Mouse (Mus musculus): Measurements from ENCODE around the gene Rbm45. TPM values are rescaled to one million over a fixed set of nuclear protein-coding genes. Genes with fewer than 3 reads are reported as not detected.

Gene Rbm45
- 7.9 and 9.0 TPM in 2 replicates for polyA plus RNA-seq (2016; fragmentation: Nextera tagmentation; extraction: Ambion mirVana)

GRCm38 (mm10) chr2:76369821-76370655 is at the start of gene Rbm45:
Gene Rbm45 (plus strand): TSS chr2:76369984.
- Histone ChIP-seq H3K4me2 (peak within 1 kb of the TSS; percentile 94), H3K9me3 (replicated peaks) (no peaks in the 10 kb centered on the region), H3K4me3 (peak within 1 kb of the TSS; percentile 97), H3K36me3 (peaks cover 28% of the 10 kb centered on the region), H3K27ac (peak within 1 kb of the TSS; percentile 94), H3K27me3 (replicated peaks) (no peaks in the 10 kb centered on the region), H3K4me1 (peaks cover 33% of the 10 kb centered on the region), H3K9ac (peak within 1 kb of the TSS; percentile 90)
- WGBS (ENCODE audit: insufficient replicate concordance), result under 1% methylated on average over 61 of the region's 61 CpGs
- peak; percentile 91 for ATAC-seq

- no peak overlapping the region for H3K4me3 ChIP-seq
- no peak overlapping the region for H3K9ac ChIP-seq
- no peaks in the 10 kb centered on the region for H3K36me3 ChIP-seq
- no peaks in the 10 kb centered on the region for H3K9me3 ChIP-seq (replicated peaks)
- peak overlapping the region; percentile 51 for H3K27ac ChIP-seq
- peak overlapping the region; percentile 14 for H3K4me2 ChIP-seq
- H3K27me3 ChIP-seq (replicated peaks), result 0 out of 2 replicates have a peak, but pooled peaks cover 3% of the 10 kb centered on the region
- peak; percentile 88 for ATAC-seq
- WGBS (ENCODE audit: insufficient replicate concordance), result 31% methylated on average over 6 of the region's 6 CpGs
- H3K4me1 ChIP-seq, result peaks cover 20% of the 10 kb centered on the region
Measured at GRCm38 (mm10) chr2:76320336-76320735, 49.4 kb upstream of the Rbm45 start.

GRCm38 (mm10) chr2:76323185-76323875 is 46.5 kb upstream of the Rbm45 start:
- Histone ChIP-seq H3K27me3 (replicated peaks) (0 out of 2 replicates have a peak, but pooled peaks cover 3% of the 10 kb centered on the region), H3K4me3 (no peak overlapping the region), H3K27ac (no peak overlapping the region), H3K9me3 (replicated peaks) (no peaks in the 10 kb centered on the region), H3K36me3 (no peaks in the 10 kb centered on the region), H3K9ac (no peak overlapping the region), H3K4me2 (no peak overlapping the region), H3K4me1 (peaks cover 20% of the 10 kb centered on the region)
- WGBS (ENCODE audit: insufficient replicate concordance), result 77% methylated on average over 21 of the region's 21 CpGs
- no peak for ATAC-seq

- Histone ChIP-seq H3K27me3 (replicated peaks) (0 out of 2 replicates have a peak, but pooled peaks cover 3% of the 10 kb centered on the region), H3K4me1 (peaks cover 20% of the 10 kb centered on the region), H3K27ac (no peak overlapping the region), H3K4me2 (no peak overlapping the region), H3K4me3 (no peak overlapping the region), H3K9me3 (replicated peaks) (no peaks in the 10 kb centered on the region), H3K9ac (no peak overlapping the region), H3K36me3 (no peaks in the 10 kb centered on the region)
- WGBS (ENCODE audit: insufficient replicate concordance), result 69% methylated on average over 5 of the region's 5 CpGs
- no peak for ATAC-seq
Measured at GRCm38 (mm10) chr2:76324463-76324862, 45.3 kb upstream of the Rbm45 start.

GRCm38 (mm10) chr2:76326161-76326560 is 43.6 kb upstream of the Rbm45 start:
- 68% methylated on average over 3 of the region's 3 CpGs for WGBS (ENCODE audit: insufficient replicate concordance)
- H3K27me3 ChIP-seq (replicated peaks), result 0 out of 2 replicates have a peak, but pooled peaks cover 3% of the 10 kb centered on the region
- H3K27ac ChIP-seq, result no peak overlapping the region
- H3K9me3 ChIP-seq (replicated peaks), result no peaks in the 10 kb centered on the region
- H3K4me2 ChIP-seq, result no peak overlapping the region
- H3K4me3 ChIP-seq, result no peak overlapping the region
- H3K4me1 ChIP-seq, result 0 out of 2 replicates have a peak, but pooled peaks cover 4% of the 10 kb centered on the region
- no peak overlapping the region for H3K9ac ChIP-seq
- H3K36me3 ChIP-seq, result no peaks in the 10 kb centered on the region
- no peak for ATAC-seq

- Histone ChIP-seq H3K9me3 (replicated peaks) (no peaks in the 10 kb centered on the region), H3K36me3 (no peaks in the 10 kb centered on the region), H3K27ac (no peak overlapping the region), H3K27me3 (replicated peaks) (no peaks in the 10 kb centered on the region), H3K4me2 (no peak overlapping the region), H3K9ac (no peak overlapping the region), H3K4me1 (no peaks in the 10 kb centered on the region), H3K4me3 (no peak overlapping the region)
- no peak for ATAC-seq
- 78% methylated on average over 5 of the region's 5 CpGs for WGBS (ENCODE audit: insufficient replicate concordance)
Measured at GRCm38 (mm10) chr2:76330081-76330480, 39.7 kb upstream of the Rbm45 start.

- no peak overlapping the region for H3K4me2 ChIP-seq
- H3K9ac ChIP-seq, result no peak overlapping the region
- no peak overlapping the region for H3K27ac ChIP-seq
- H3K9me3 ChIP-seq (replicated peaks), result no peaks in the 10 kb centered on the region
- peaks cover 8% of the 10 kb centered on the region for H3K27me3 ChIP-seq (replicated peaks)
- 50% methylated on average over 11 of the region's 11 CpGs for WGBS (ENCODE audit: insufficient replicate concordance)
- H3K4me1 ChIP-seq, result no peaks in the 10 kb centered on the region
- no peak for ATAC-seq
- no peaks in the 10 kb centered on the region for H3K36me3 ChIP-seq
- H3K4me3 ChIP-seq, result no peak overlapping the region
Measured at GRCm38 (mm10) chr2:76332161-76332805, 37.5 kb upstream of the Rbm45 start.

GRCm38 (mm10) chr2:76334596-76334995 is 35.2 kb upstream of the Rbm45 start:
- Histone ChIP-seq H3K9ac (no peak overlapping the region), H3K27me3 (replicated peaks) (peaks cover 32% of the 10 kb centered on the region), H3K4me3 (no peak overlapping the region), H3K36me3 (no peaks in the 10 kb centered on the region), H3K9me3 (replicated peaks) (no peaks in the 10 kb centered on the region), H3K27ac (no peak overlapping the region), H3K4me1 (0 out of 2 replicates have a peak, but pooled peaks cover 7% of the 10 kb centered on the region), H3K4me2 (no peak overlapping the region)
- 62% methylated on average over 5 of the region's 5 CpGs for WGBS (ENCODE audit: insufficient replicate concordance)
- ATAC-seq, result no peak

GRCm38 (mm10) chr2:76338215-76339156 is 31.3 kb upstream of the Rbm45 start, which contains the start of gene Pde11a:
Gene Pde11a (minus strand): TSS chr2:76338774.
- peak; percentile 49 for ATAC-seq
- Histone ChIP-seq H3K27ac (no peak within 1 kb of the TSS), H3K4me1 (0 out of 2 replicates have a peak, but pooled peaks cover 7% of the 10 kb centered on the region), H3K36me3 (no peaks in the 10 kb centered on the region), H3K9ac (0 out of 2 replicates have a peak within 1 kb of the TSS, but pooled peaks have one; percentile 15), H3K9me3 (replicated peaks) (no peaks in the 10 kb centered on the region), H3K4me2 (peak within 1 kb of the TSS; percentile 76), H3K27me3 (replicated peaks) (peaks cover 40% of the 10 kb centered on the region), H3K4me3 (peak within 1 kb of the TSS; percentile 49)
- 12% methylated on average over 39 of the region's 41 CpGs for WGBS (ENCODE audit: insufficient replicate concordance)

GRCm38 (mm10) chr2:76342146-76342545 is 27.6 kb upstream of the Rbm45 start:
- 75% methylated on average over 9 of the region's 9 CpGs for WGBS (ENCODE audit: insufficient replicate concordance)
- H3K9ac ChIP-seq, result no peak overlapping the region
- no peaks in the 10 kb centered on the region for H3K36me3 ChIP-seq
- H3K9me3 ChIP-seq (replicated peaks), result no peaks in the 10 kb centered on the region
- no peak for ATAC-seq
- H3K4me3 ChIP-seq, result no peak overlapping the region
- peaks cover 33% of the 10 kb centered on the region for H3K27me3 ChIP-seq (replicated peaks)
- H3K4me2 ChIP-seq, result no peak overlapping the region
- 0 out of 2 replicates have a peak, but pooled peaks cover 7% of the 10 kb centered on the region for H3K4me1 ChIP-seq
- no peak overlapping the region for H3K27ac ChIP-seq

- H3K36me3 ChIP-seq, result no peaks in the 10 kb centered on the region
- no peak overlapping the region for H3K9ac ChIP-seq
- no peak overlapping the region for H3K27ac ChIP-seq
- H3K9me3 ChIP-seq (replicated peaks), result no peaks in the 10 kb centered on the region
- ATAC-seq, result no peak
- no peaks in the 10 kb centered on the region for H3K4me1 ChIP-seq
- no peak overlapping the region for H3K4me3 ChIP-seq
- H3K4me2 ChIP-seq, result no peak overlapping the region
- WGBS (ENCODE audit: insufficient replicate concordance), result 55% methylated on average over 6 of the region's 6 CpGs
- no peaks in the 10 kb centered on the region for H3K27me3 ChIP-seq (replicated peaks)
Measured at GRCm38 (mm10) chr2:76347839-76348238, 21.9 kb upstream of the Rbm45 start.

All from liver, embryonic 12.5 days (tissue).